Mouse (Mus musculus) liver, embryonic 14.5 days (tissue): Measurements from ENCODE around the gene Dpm2. TPM values are rescaled to one million over a fixed set of nuclear protein-coding genes. Genes with fewer than 3 reads are reported as not detected.

Experiments
- ATAC-seq: fragments of 200-750 bp; cut with Nextera tagmentation; 2 replicates; pipeline ENCODE4 v1.8.0; 2017; ENCODE audit warnings: moderate number of reproducible peaks, mild to moderate bottlenecking, moderate library complexity; ENCODE audit not compliant: insufficient read depth
- DNase-seq, 3 experiments: peaks; one replicate each; pipeline ENCODE4 v3.0.0-alpha.2; 2012 to 2013; ENCODE audit warnings: low read depth in 3 of 3, low spot score in 3 of 3
- H3K27ac ChIP-seq: fragments of 300-500 bp; sonication (generic); 2 replicates; pipeline ENCODE4 v1.5.1; 2014; ENCODE audit warnings: moderate library complexity, mild to moderate bottlenecking, control low read depth, inconsistent platforms
- H3K27me3 ChIP-seq: fragments of 300-500 bp; sonication (generic); 2 replicates; pipeline ENCODE4 v1.6.1; 2014; ENCODE audit warnings: mild to moderate bottlenecking, low read length, moderate library complexity; ENCODE audit not compliant: control insufficient read depth, insufficient read depth
- H3K36me3 ChIP-seq: fragments of 300-500 bp; sonication (generic); replicated peaks from 2 replicates; pipeline ENCODE4 v1.6.1; 2014; ENCODE audit warnings: low read depth; ENCODE audit not compliant: control insufficient read depth, insufficient read depth
- H3K4me1 ChIP-seq, 2 experiments: fragments of 200-500 bp in 1 of 2; fragments of 300-500 bp in 1 of 2; sonication (generic) in 1 of 2; replicated peaks; 2 replicates each; pipeline ENCODE4 v1.6.1; 2012 to 2014; ENCODE audit warnings: antibody characterized with exemption in 1 of 2, inconsistent platforms in 1 of 2, low read length in 1 of 2; ENCODE audit not compliant: control insufficient read depth in 2 of 2, insufficient read depth in 2 of 2
- H3K4me2 ChIP-seq: fragments of 300-500 bp; sonication (generic); 2 replicates; pipeline ENCODE4 v1.6.1; 2014; ENCODE audit warnings: low read depth, mild to moderate bottlenecking, control low read depth, moderate library complexity
- H3K4me3 ChIP-seq, 2 experiments: fragments of 200-500 bp in 1 of 2; fragments of 300-500 bp in 1 of 2; sonication (generic) in 1 of 2; 2 replicates each; pipeline ENCODE4 v1.5.1; 2012 to 2014; ENCODE audit warnings: low read depth in 2 of 2, low read length in 2 of 2, mild to moderate bottlenecking in 2 of 2, control low read depth in 1 of 2, inconsistent platforms in 1 of 2, moderate library complexity in 1 of 2; ENCODE audit not compliant: insufficient read depth in 1 of 2
- H3K9ac ChIP-seq: fragments of 300-500 bp; sonication (generic); replicated peaks from 2 replicates; pipeline ENCODE4 v1.6.1; 2014; ENCODE audit warnings: mild to moderate bottlenecking, control low read depth, moderate library complexity
- H3K9me3 ChIP-seq: fragments of 300-500 bp; sonication (generic); 2 replicates; pipeline ENCODE4 v1.6.1; 2016; ENCODE audit warnings: low read length, mixed read lengths; ENCODE audit not compliant: control insufficient read depth
- CTCF ChIP-seq: IDR thresholded peaks from 2 replicates; pipeline ENCODE4 v1.5.1; 2016; ENCODE audit warnings: antibody characterized with exemption, low read depth, control low read depth
- EP300 ChIP-seq: IDR thresholded peaks from 2 replicates; pipeline ENCODE4 v1.6.1; 2016; ENCODE audit warnings: antibody characterized with exemption, low read depth
- WGBS: fragments of 180-500 bp; shearing (Covaris S2); extraction: QIAGEN DNeasy Blood & Tissue Kit; methylation state at CpG from one replicate; pipeline ENCODE4 v1.1.7; 2014; ENCODE audit not compliant: insufficient replicate concordance; 5-methylcytosine and 5-hydroxymethylcytosine counted together
- polyA plus RNA-seq, 2 experiments: library from polyadenylated mRNA; depleted of rRNA in 1 of 2; stranded (reverse) in 1 of 2; unstranded in 1 of 2; fragments of >200 nt; fragmentation: Nextera tagmentation in 1 of 2; extraction: Ambion mirVana in 1 of 2; gene quantifications; 2 replicates each; pipeline versions ENCODE4 v1.2.1 to v1.2.3; 2012 to 2014

Dpm2 gene
- polyA plus RNA-seq, 2 experiments: 53.5 to 53.6 TPM

DNA sequence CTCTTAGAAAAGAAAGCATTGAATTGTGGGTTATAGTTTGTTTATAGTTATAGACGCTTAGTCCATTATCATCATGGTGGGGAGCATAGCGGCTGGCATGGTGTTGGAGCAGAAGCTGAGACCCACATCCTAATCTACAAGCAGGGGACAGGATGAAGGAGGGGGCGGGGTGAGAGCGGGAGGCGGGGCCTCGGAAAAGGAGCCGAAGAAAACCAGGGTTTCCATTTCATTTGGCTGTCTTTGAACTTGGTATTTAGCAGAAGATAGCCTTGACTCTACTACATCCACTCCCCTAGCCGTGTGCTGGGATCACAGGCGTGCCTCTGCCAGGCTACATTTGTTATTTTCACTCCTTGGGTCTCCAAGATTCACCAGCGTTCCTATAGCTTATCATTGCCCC lies 34.0 kb downstream of the Dpm2 start:
- Histone ChIP-seq H3K4me2 (peak overlapping the region; percentile 19; the same call in 1 of the 2 replicates), H3K27me3 (no peaks in the 10 kb centered on the region), H3K4me1 (peaks cover 18 to 30% of the 10 kb centered on the region in 2 experiments), H3K36me3 (no peaks in the 10 kb centered on the region), H3K9ac (no peak overlapping the region), H3K9me3 (no peaks in the 10 kb centered on the region), H3K27ac (no peak overlapping the region), H3K4me3 (peak overlapping the region in 1 of 2 experiments; percentile 40; a peak in 2 of 4 replicates)
- TF ChIP-seq CTCF: no peak
- no peak for TF ChIP-seq EP300
- ATAC-seq (no peak), DNase-seq (no peak)
- 35% methylated on average over 10 of the region's 10 CpGs for WGBS

DNA sequence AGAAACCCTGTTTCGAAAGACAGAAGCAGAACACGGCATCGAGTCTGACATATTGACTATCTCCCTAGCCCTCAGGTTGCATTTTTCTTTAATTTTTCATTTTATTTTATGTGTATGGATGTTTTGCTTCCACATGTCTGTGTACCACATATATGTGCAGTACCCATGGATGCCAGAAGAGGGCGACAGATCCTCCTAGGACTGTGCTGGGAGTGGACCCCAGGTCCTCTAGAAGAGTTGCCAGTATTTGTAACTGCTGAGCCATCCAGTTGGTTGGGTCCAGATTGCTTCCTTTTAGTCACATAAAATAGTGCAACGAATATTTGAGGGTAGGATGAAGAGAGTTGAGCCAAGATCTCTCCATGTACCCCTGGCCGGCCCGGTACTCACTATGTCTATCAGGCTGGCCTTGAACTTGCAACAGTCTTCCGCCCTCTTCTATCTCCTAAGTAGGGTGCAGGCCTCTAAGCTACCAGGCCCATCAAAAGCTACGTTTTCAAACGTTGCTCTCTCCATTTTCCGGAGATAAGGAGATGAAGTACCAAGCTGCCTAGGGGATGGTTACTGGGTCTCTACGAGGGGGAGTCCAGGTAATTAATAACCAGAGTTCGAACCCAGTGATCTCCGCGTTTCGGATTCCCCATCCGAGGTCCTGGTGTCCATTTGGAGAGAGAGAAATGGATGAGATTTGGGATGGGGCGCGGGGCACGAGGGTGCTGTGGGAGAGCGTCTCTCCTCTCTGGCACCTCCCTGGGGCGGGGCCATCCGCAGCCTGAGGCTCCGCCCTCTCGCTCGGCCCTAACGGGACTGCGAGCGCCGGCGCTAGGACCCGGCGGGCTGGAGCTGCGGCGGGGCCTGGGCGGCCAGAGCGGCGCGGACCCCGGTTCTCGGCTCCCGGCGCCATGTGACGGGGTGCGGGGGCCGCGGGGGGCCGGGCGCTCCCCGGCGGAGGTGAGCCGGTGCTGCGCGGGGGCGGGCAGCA lies 35.8 kb downstream of the Dpm2 start:
- WGBS: 10% methylated on average over 51 of the region's 55 CpGs
- Histone ChIP-seq H3K4me1 (peaks cover 21 to 42% of the 10 kb centered on the region in 2 experiments), H3K4me3 (peak overlapping the region; percentile 61 to 70), H3K27me3 (no peaks in the 10 kb centered on the region), H3K27ac (0 out of 2 replicates have a peak overlapping the region, but pooled peaks have one; percentile 4), H3K9ac (peak overlapping the region; percentile 67), H3K36me3 (no peaks in the 10 kb centered on the region), H3K9me3 (no peaks in the 10 kb centered on the region), H3K4me2 (peak overlapping the region; percentile 89)
- TF ChIP-seq EP300 (no peak), CTCF (peak; percentile 86)
- peak; percentile 71 to 80 (median 72) for DNase-seq
- ATAC-seq: peak; percentile 76

DNA sequence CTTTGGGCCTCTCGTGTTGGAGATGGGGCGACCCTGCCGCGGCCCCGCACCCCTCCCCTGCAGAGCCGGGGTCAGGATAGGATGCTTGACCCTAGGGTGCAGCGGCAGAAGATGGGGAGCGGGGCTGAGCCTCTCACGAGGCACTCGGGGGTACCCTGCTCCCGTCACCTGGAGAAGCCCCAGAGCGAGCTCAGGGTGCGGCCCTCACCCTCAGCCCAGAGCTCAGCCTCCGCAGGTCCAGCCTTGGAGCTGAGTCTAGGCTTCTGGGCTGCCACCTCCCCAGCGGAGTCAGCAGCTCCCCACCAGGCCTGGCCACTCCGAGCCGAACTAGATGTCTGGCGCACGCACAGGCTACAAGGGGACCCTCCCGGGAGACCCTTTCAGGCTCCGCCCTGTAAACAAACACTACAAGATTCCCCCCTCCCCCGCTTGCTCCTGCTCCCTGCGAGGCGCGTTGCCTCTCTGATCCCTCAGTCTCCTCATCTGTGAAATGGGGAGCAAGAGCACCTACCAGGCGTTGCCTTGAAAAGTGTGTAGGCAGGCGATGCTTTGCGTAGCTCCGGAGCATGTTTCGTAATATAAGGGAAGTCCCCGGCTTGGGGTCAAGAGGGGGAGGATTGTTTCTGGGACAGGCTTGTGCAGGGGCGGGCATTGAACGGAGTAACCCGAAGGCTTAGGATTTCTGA lies 36.7 kb downstream of the Dpm2 start:
- peak; percentile 33 for ATAC-seq
- DNase-seq: no peak
- under 1% methylated on average over 34 of the region's 34 CpGs for WGBS

GRCm38 (mm10) chr2:32608141-32608777 lies 37.6 kb downstream of the Dpm2 start:
- no peaks in the 10 kb centered on the region for H3K9me3 ChIP-seq
- peak overlapping the region; percentile 61 to 70 for H3K4me3 ChIP-seq
- under 1% methylated on average over 25 of the region's 25 CpGs for WGBS
- H3K27ac ChIP-seq: peak overlapping the region; percentile 48
- no peak for TF ChIP-seq CTCF
- TF ChIP-seq EP300: no peak
- no peaks in the 10 kb centered on the region for H3K27me3 ChIP-seq
- ATAC-seq (peak; percentile 73), DNase-seq (peak; percentile 66 to 74 (median 68))
- peaks cover 13 to 32% of the 10 kb centered on the region in 2 experiments for H3K4me1 ChIP-seq
- peak overlapping the region; percentile 89 for H3K4me2 ChIP-seq
- H3K9ac ChIP-seq: peak overlapping the region; percentile 61
- H3K36me3 ChIP-seq: no peaks in the 10 kb centered on the region

More for the DNA sequence above, 36.7 kb downstream of the Dpm2 start:
- Histone ChIP-seq H3K36me3 (no peaks in the 10 kb centered on the region), H3K4me2 (peak overlapping the region; percentile 89), H3K4me1 (peaks cover 16 to 34% of the 10 kb centered on the region in 2 experiments), H3K4me3 (peak overlapping the region; percentile 61 to 70), H3K27me3 (no peaks in the 10 kb centered on the region), H3K27ac (0 out of 2 replicates have a peak overlapping the region, but pooled peaks have one; percentile 4), H3K9ac (peak overlapping the region; percentile 67), H3K9me3 (no peaks in the 10 kb centered on the region)
- TF ChIP-seq CTCF: no peak
- TF ChIP-seq EP300: no peak
